Mouse (Mus musculus): ENCODE data around the gene Cdr2. TPM values are rescaled to one million over a fixed set of nuclear protein-coding genes. Genes with fewer than 3 reads are reported as not detected.
A peak's percentile ranks its signal among the peaks of the same experiment; 100 is the strongest.
"Not testable (repeated sequence)": the region's sequence is repeated elsewhere in the genome, so short reads cannot be mapped to it uniquely, and the experiment has no call there.

Cdr2 gene
- polyA plus RNA-seq, 1 experiment from 2014 or later: 9.0 TPM

- Histone ChIP-seq H3K4me1 (replicated peaks; ENCODE audit: control insufficient read depth, insufficient read depth, low read length) (peaks cover 11% of the 10 kb centered on the region), H3K27ac (ENCODE audit: low read length) (no peak overlapping the region), H3K9me3 (ENCODE audit: control insufficient read depth, low read length) (no peaks in the 10 kb centered on the region), H3K36me3 (ENCODE audit: control insufficient read depth, insufficient read depth) (no peaks in the 10 kb centered on the region), H3K4me2 (ENCODE audit: low read length) (no peak overlapping the region), H3K27me3 (replicated peaks; ENCODE audit: control insufficient read depth, insufficient read depth, low read length) (no peaks in the 10 kb centered on the region), H3K4me3 (replicated peaks; ENCODE audit: low read length) (no peak overlapping the region), H3K9ac (replicated peaks; ENCODE audit: low read depth, low read length) (no peak overlapping the region)
- ATAC-seq: no peak
- WGBS: 85% methylated on average over 3 of the region's 3 CpGs
Observed at GRCm38 (mm10) chr7:120974001-120974400, 8.1 kb downstream of the Cdr2 start.

DNA sequence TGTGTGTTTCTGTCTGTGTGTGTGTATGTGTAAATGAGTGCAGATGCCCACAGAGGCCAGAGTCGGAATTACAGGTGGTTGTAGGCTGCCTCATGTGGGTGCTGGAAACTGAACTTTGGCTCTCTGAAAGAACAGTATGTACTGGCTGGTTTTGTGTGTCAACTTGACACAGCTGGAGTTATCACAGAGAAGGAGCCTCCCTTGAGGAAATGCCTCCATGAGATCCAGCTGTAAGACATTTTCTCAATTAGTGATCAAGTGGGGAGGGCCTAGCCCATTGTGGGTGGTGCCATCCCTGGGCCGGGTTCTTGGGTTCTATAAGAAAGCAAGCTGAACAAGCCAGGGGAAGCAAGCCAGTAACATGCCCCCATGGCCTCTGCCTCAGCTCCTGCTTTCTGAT lies 9.6 kb downstream of the Cdr2 start:
- H3K9me3 ChIP-seq (ENCODE audit: control insufficient read depth, low read length); H3K4me3 ChIP-seq (replicated peaks; ENCODE audit: low read length); H3K9ac ChIP-seq (replicated peaks; ENCODE audit: low read depth, low read length); H3K4me2 ChIP-seq (ENCODE audit: low read length); H3K36me3 ChIP-seq (ENCODE audit: control insufficient read depth, insufficient read depth); H3K27me3 ChIP-seq (replicated peaks; ENCODE audit: control insufficient read depth, insufficient read depth, low read length); H3K4me1 ChIP-seq (replicated peaks; ENCODE audit: control insufficient read depth, insufficient read depth, low read length); ATAC-seq; H3K27ac ChIP-seq (ENCODE audit: low read length): not testable (repeated sequence)
- 76% methylated on average over 2 of the region's 2 CpGs for WGBS

- Histone ChIP-seq H3K4me3 (replicated peaks; ENCODE audit: low read length) (no peak overlapping the region), H3K36me3 (ENCODE audit: control insufficient read depth, insufficient read depth) (no peaks in the 10 kb centered on the region), H3K9me3 (ENCODE audit: control insufficient read depth, low read length) (no peaks in the 10 kb centered on the region), H3K4me1 (replicated peaks; ENCODE audit: control insufficient read depth, insufficient read depth, low read length) (no peaks in the 10 kb centered on the region; the same call in 1 of the 2 replicates), H3K27ac (ENCODE audit: low read length) (no peak overlapping the region), H3K27me3 (replicated peaks; ENCODE audit: control insufficient read depth, insufficient read depth, low read length) (no peaks in the 10 kb centered on the region), H3K9ac (replicated peaks; ENCODE audit: low read depth, low read length) (no peak overlapping the region), H3K4me2 (ENCODE audit: low read length) (no peak overlapping the region)
- WGBS: 92% methylated on average over 5 of the region's 5 CpGs
- ATAC-seq: no peak
Observed at GRCm38 (mm10) chr7:120970112-120970511, 12.0 kb downstream of the Cdr2 start.

DNA sequence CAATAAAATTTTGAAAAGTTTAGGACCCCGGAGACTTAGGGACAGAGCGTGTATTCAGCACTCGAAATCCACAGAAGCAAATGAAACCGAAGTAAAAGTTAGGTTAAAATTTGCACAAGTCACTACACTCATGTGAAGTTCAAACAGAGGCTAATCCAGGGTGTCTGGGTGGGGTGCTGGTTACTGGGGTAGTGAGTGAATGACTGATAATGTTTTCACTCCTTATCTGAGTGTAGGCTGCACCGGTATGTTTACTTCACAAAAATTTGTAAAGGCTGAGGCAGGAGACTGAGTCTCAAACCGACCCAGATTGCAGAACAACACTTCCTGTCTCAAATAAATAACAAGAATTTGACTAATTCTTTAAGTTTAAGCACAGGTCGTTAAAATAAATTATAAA lies 12.9 kb downstream of the Cdr2 start:
- no peak overlapping the region for H3K4me2 ChIP-seq (ENCODE audit: low read length)
- 92% methylated on average over 7 of the region's 7 CpGs for WGBS
- no peak overlapping the region for H3K9ac ChIP-seq (replicated peaks; ENCODE audit: low read depth, low read length)
- ATAC-seq: no peak
- H3K4me1 ChIP-seq (replicated peaks; ENCODE audit: control insufficient read depth, insufficient read depth, low read length): no peaks in the 10 kb centered on the region; the same call in 1 of the 2 replicates
- H3K36me3 ChIP-seq (ENCODE audit: control insufficient read depth, insufficient read depth): no peaks in the 10 kb centered on the region
- H3K9me3 ChIP-seq (ENCODE audit: control insufficient read depth, low read length): no peaks in the 10 kb centered on the region
- H3K27me3 ChIP-seq (replicated peaks; ENCODE audit: control insufficient read depth, insufficient read depth, low read length): no peaks in the 10 kb centered on the region
- no peak overlapping the region for H3K4me3 ChIP-seq (replicated peaks; ENCODE audit: low read length)
- no peak overlapping the region for H3K27ac ChIP-seq (ENCODE audit: low read length)

DNA sequence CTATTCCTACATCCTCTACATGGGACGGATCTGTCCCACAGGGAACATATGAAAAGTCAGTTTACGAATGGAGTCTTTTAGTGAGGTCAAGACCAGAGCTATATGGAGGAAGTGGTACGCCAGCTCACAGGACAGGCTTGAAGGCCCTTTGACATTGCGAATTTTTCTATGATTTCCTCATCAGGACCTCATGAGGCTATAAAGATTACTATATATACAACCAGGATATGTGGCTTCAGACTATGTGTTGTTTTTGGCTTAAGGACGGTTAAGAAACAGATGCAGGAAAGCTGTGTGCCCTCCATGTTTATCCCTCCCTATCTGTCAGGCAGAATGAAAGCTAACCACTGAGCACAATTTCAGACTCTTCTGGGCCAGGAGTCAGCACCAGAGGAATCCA lies 19.0 kb downstream of the Cdr2 start:
- Histone ChIP-seq H3K27ac (ENCODE audit: low read length) (no peak overlapping the region), H3K4me2 (ENCODE audit: low read length) (no peak overlapping the region), H3K36me3 (ENCODE audit: control insufficient read depth, insufficient read depth) (no peaks in the 10 kb centered on the region), H3K9ac (replicated peaks; ENCODE audit: low read depth, low read length) (no peak overlapping the region), H3K9me3 (ENCODE audit: control insufficient read depth, low read length) (no peaks in the 10 kb centered on the region), H3K4me1 (replicated peaks; ENCODE audit: control insufficient read depth, insufficient read depth, low read length) (no peaks in the 10 kb centered on the region), H3K27me3 (replicated peaks; ENCODE audit: control insufficient read depth, insufficient read depth, low read length) (no peaks in the 10 kb centered on the region), H3K4me3 (replicated peaks; ENCODE audit: low read length) (no peak overlapping the region)
- 88% methylated on average over 5 of the region's 5 CpGs for WGBS
- ATAC-seq: no peak

- H3K4me2 ChIP-seq (ENCODE audit: low read length): no peak overlapping the region
- WGBS: 68% methylated on average over 3 of the region's 3 CpGs
- no peak for ATAC-seq
- no peak overlapping the region for H3K4me3 ChIP-seq (replicated peaks; ENCODE audit: low read length)
- no peaks in the 10 kb centered on the region for H3K4me1 ChIP-seq (replicated peaks; ENCODE audit: control insufficient read depth, insufficient read depth, low read length)
- peaks cover 3% of the 10 kb centered on the region; the same call in 1 of the 2 replicates for H3K36me3 ChIP-seq (ENCODE audit: control insufficient read depth, insufficient read depth)
- no peaks in the 10 kb centered on the region for H3K27me3 ChIP-seq (replicated peaks; ENCODE audit: control insufficient read depth, insufficient read depth, low read length)
- H3K9me3 ChIP-seq (ENCODE audit: control insufficient read depth, low read length): no peaks in the 10 kb centered on the region
- H3K27ac ChIP-seq (ENCODE audit: low read length): no peak overlapping the region
- no peak overlapping the region for H3K9ac ChIP-seq (replicated peaks; ENCODE audit: low read depth, low read length)
Observed at GRCm38 (mm10) chr7:120961893-120962292, 20.2 kb downstream of the Cdr2 start.

DNA sequence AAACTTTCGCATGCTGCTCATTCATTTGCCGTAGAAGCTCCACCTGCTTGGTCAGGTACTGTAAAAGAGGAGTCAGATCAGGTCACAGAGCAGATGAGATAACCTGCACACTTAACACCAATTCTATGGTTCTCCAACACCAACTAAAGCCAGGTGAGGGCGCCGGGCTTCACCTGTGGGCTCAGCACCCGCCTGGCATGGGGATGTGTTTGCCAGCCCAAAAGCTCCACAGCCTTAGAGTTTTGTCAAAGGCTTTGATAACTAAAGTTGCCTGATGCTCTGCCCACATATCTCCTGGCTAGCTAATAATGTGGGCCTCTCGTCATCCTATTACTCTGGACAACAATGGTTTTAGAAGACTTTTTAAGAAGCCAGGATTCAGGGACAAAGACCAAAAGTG lies 21.5 kb downstream of the Cdr2 start:
- H3K4me1 ChIP-seq (replicated peaks; ENCODE audit: control insufficient read depth, insufficient read depth, low read length): no peaks in the 10 kb centered on the region
- no peak overlapping the region for H3K9ac ChIP-seq (replicated peaks; ENCODE audit: low read depth, low read length)
- H3K4me3 ChIP-seq (replicated peaks; ENCODE audit: low read length): no peak overlapping the region
- H3K4me2 ChIP-seq (ENCODE audit: low read length): no peak overlapping the region
- peaks cover 6% of the 10 kb centered on the region; the same call in 1 of the 2 replicates for H3K36me3 ChIP-seq (ENCODE audit: control insufficient read depth, insufficient read depth)
- no peak overlapping the region for H3K27ac ChIP-seq (ENCODE audit: low read length)
- no peaks in the 10 kb centered on the region for H3K27me3 ChIP-seq (replicated peaks; ENCODE audit: control insufficient read depth, insufficient read depth, low read length)
- WGBS: 83% methylated on average over 6 of the region's 6 CpGs
- no peak for ATAC-seq
- no peaks in the 10 kb centered on the region for H3K9me3 ChIP-seq (ENCODE audit: control insufficient read depth, low read length)

DNA sequence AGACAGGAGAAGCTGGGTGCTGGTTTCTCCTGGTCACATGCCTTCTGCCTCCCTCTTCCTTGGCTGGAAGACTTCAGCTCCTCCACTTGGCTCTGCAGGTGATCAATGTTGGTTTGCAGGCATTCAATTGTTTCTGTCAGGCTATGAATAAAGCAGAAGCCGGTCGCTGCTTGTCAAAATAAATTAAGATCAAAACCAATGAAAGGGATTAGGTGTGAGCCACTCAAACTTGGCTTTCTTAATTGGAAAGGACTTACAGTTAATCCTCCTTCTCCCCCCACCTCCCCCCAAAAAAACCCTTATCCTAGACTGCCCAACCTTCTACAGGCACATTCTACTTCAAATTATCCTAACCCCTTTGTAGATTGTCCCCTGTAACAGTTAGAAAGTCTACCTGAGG lies 22.0 kb downstream of the Cdr2 start:
- Histone ChIP-seq H3K4me1 (replicated peaks; ENCODE audit: control insufficient read depth, insufficient read depth, low read length) (no peaks in the 10 kb centered on the region), H3K4me2 (ENCODE audit: low read length) (no peak overlapping the region), H3K9ac (replicated peaks; ENCODE audit: low read depth, low read length) (no peak overlapping the region), H3K9me3 (ENCODE audit: control insufficient read depth, low read length) (no peaks in the 10 kb centered on the region), H3K36me3 (ENCODE audit: control insufficient read depth, insufficient read depth) (peaks cover 6% of the 10 kb centered on the region; the same call in 1 of the 2 replicates), H3K27me3 (replicated peaks; ENCODE audit: control insufficient read depth, insufficient read depth, low read length) (no peaks in the 10 kb centered on the region), H3K27ac (ENCODE audit: low read length) (no peak overlapping the region), H3K4me3 (replicated peaks; ENCODE audit: low read length) (no peak overlapping the region)
- WGBS: 35% methylated on average over 2 of the region's 2 CpGs
- no peak for ATAC-seq

DNA sequence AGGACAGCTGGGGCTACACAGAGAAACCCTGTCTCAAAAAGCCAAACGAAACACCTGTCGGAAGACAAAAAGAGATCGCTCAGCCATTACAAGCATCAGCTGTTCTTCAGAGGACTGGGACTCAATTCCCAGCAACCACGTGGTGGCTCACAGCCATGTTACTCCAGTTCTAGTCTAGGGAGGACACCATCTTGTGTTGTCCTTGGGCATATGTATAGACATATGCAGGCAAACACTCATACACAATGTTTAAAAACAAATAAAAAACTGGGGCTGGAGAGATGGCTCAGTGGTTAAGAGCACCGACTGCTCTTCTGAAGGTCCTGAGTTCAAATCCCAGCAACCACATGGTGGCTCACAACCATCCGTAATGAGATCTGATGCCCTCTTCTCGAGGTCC lies 28.5 kb downstream of the Cdr2 start:
- not testable (repeated sequence) for H3K27ac ChIP-seq (ENCODE audit: low read length); H3K36me3 ChIP-seq (ENCODE audit: control insufficient read depth, insufficient read depth); H3K4me3 ChIP-seq (replicated peaks; ENCODE audit: low read length); H3K4me1 ChIP-seq (replicated peaks; ENCODE audit: control insufficient read depth, insufficient read depth, low read length); H3K9ac ChIP-seq (replicated peaks; ENCODE audit: low read depth, low read length); H3K9me3 ChIP-seq (ENCODE audit: control insufficient read depth, low read length); H3K4me2 ChIP-seq (ENCODE audit: low read length); H3K27me3 ChIP-seq (replicated peaks; ENCODE audit: control insufficient read depth, insufficient read depth, low read length)
- WGBS: 74% methylated on average over 7 of the region's 7 CpGs
- peak; percentile 74 for ATAC-seq

DNA sequence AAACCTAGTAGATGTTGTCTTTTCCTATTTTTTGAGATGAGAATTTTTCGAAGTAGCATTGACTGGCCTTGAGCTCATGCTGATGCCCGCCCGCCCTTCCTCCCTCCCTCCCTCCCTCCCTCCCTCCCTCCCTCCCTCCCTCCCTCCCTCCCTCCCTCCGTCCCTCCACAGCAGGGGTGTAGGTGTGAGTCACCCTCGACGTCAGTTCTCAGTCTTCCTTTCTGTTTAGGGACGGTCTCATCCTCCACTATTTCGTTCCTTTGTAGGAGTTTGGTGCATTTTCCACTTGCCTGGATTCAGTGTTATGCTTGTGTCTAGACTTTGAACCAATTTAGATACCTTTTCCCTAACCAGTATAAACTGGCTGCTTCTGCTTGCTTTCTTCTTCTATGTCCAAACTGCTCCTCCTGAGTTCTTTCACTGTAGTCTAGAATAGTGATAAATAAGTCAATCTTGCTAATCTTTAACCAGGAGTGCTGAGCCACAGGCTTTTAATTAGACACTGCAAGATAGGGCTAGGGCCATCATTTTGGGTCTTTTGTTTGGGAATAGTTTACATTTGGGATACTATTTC lies 38.1 kb downstream of the Cdr2 start:
- WGBS: 68% methylated on average over 7 of the region's 8 CpGs
- H3K4me3 ChIP-seq (replicated peaks; ENCODE audit: low read length): no peak overlapping the region
- H3K36me3 ChIP-seq (ENCODE audit: control insufficient read depth, insufficient read depth): peaks cover 25% of the 10 kb centered on the region
- no peaks in the 10 kb centered on the region for H3K4me1 ChIP-seq (replicated peaks; ENCODE audit: control insufficient read depth, insufficient read depth, low read length)
- no peak for ATAC-seq
- H3K4me2 ChIP-seq (ENCODE audit: low read length): no peak overlapping the region
- H3K27ac ChIP-seq (ENCODE audit: low read length): no peak overlapping the region
- H3K27me3 ChIP-seq (replicated peaks; ENCODE audit: control insufficient read depth, insufficient read depth, low read length): no peaks in the 10 kb centered on the region
- no peak overlapping the region for H3K9ac ChIP-seq (replicated peaks; ENCODE audit: low read depth, low read length)
- H3K9me3 ChIP-seq (ENCODE audit: control insufficient read depth, low read length): no peaks in the 10 kb centered on the region

Data from forebrain, embryonic 16.5 days (tissue).